Mouse (Mus musculus) small intestine, adult 2 months (tissue): ENCODE measurements around the gene Sgsm1. TPM values are rescaled to one million over a fixed set of nuclear protein-coding genes. Genes with fewer than 3 reads are reported as not detected.

Source experiments
- H3K27ac ChIP-seq: fragments of 200-500 bp; 2 replicates; pipeline ENCODE4 v1.5.1; 2012; ENCODE audit warnings: low read depth, low read length, control low read depth, inconsistent platforms; ENCODE audit not compliant: insufficient read depth
- H3K27me3 ChIP-seq: fragments of 200-500 bp; 2 replicates; pipeline ENCODE4 v1.6.1; 2012; ENCODE audit warnings: mild to moderate bottlenecking, moderate library complexity, low read length, inconsistent platforms; ENCODE audit not compliant: control insufficient read depth, insufficient read depth
- H3K36me3 ChIP-seq: fragments of 200-500 bp; 2 replicates; pipeline ENCODE4 v1.6.1; 2012; ENCODE audit warnings: mild to moderate bottlenecking, low read length, control low read depth, inconsistent platforms; ENCODE audit not compliant: control insufficient read depth, insufficient read depth
- H3K4me1 ChIP-seq: fragments of 200-500 bp; 2 replicates; pipeline ENCODE4 v1.6.1; 2012; ENCODE audit warnings: low read length, inconsistent platforms, mixed read lengths; ENCODE audit not compliant: control insufficient read depth, insufficient read depth, insufficient read length
- H3K4me3 ChIP-seq: fragments of 200-500 bp; 2 replicates; pipeline ENCODE4 v1.5.1; 2012; ENCODE audit warnings: low read depth, mild to moderate bottlenecking, control low read depth, inconsistent platforms, low read length, moderate library complexity
- CTCF ChIP-seq: fragments of 200-500 bp; IDR thresholded peaks from 2 replicates; pipeline ENCODE4 v1.5.1; 2012; ENCODE audit warnings: low read depth, mild to moderate bottlenecking, control low read depth, inconsistent platforms, low read length, moderate library complexity, mixed read lengths; ENCODE audit not compliant: insufficient replicate concordance, insufficient read length; ENCODE audit errors: extremely low read depth
- POLR2A ChIP-seq: fragments of 200-500 bp; IDR thresholded peaks from 2 replicates; pipeline ENCODE4 v1.6.1; 2012; ENCODE audit warnings: low read depth, mild to moderate bottlenecking, control low read depth, inconsistent platforms, low read length, moderate library complexity
- WGBS: fragments of 180-500 bp; shearing (Covaris S2); methylation state at CpG from one replicate; pipeline ENCODE4 v1.1.7; 2018; 5-methylcytosine and 5-hydroxymethylcytosine counted together
- polyA plus RNA-seq: library from polyadenylated mRNA; depleted of rRNA; stranded (reverse); fragments of >200 nt; gene quantifications from 2 replicates; pipeline ENCODE4 v1.2.3, GENCODE M21; 2012; rRNA removed

Gene Sgsm1
- polyA plus RNA-seq, 1 experiment = 4.8 TPM

DNA sequence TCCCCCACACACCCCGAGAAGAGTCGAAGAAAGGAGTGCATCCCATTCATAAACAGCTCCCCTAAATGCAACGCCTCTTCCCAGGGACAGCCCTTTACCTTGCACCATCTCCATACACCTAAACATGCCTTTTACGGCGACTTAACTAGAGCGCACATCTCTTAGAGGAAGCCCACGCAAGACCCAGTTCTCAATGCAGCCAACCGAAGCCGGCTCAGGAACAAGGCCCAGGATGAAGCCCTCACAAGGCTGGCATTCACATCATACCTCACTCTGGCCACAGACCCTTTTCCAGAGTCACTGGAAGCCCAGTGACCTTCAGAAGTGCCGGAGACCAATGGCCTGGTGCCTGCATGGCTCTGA, 110.8 kb downstream of the Sgsm1 start:
- Histone ChIP-seq H3K27me3 (no peaks in the 10 kb centered on the region), H3K4me1 (peaks cover 3% of the 10 kb centered on the region), H3K27ac (0 out of 2 replicates have a peak overlapping the region, but pooled peaks have one; percentile 11), H3K4me3 (no peak overlapping the region), H3K36me3 (peaks cover 34% of the 10 kb centered on the region)
- TF ChIP-seq POLR2A (no peak), CTCF (no peak)
- WGBS = 89% methylated on average over 10 of the region's 10 CpGs

DNA sequence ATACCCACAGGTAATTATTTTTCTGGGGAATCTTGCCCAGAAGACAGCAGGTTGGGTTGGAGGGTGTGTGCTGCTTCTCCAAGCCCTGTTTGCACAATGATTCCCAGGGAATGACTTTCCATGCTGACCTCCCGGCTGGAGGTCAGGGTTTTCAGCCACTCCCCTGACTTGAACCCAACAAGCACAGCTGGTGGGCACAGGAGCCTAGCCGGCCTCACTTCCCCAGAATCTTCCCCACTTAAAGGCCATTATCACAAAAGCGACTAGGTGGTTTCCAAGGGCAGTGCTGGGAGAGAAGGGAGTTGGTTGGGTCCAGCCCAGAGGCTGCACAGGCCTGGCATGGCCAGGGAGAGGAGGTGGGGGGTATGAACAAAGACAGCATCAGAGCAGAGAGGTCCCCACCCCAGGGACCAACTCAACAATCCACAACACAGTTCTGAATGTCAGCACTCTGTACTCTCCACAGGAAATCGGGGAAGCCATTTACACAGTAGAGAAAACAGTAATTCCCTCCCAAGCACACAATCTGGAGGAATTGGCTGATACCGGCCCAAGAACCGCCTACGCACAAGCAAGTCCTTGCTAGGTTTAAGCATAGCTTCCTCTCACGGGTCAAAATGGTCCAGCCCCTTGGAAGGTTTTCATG, 111.3 kb downstream of the Sgsm1 start:
- TF ChIP-seq CTCF = no peak
- TF ChIP-seq POLR2A = no peak
- peaks cover 3% of the 10 kb centered on the region for H3K4me1 ChIP-seq
- peaks cover 35% of the 10 kb centered on the region for H3K36me3 ChIP-seq
- no peak overlapping the region for H3K4me3 ChIP-seq
- H3K27me3 ChIP-seq = no peaks in the 10 kb centered on the region
- H3K27ac ChIP-seq = peak overlapping the region; percentile 7; the same call in 1 of the 2 replicates
- WGBS = 67% methylated on average over 8 of the region's 8 CpGs

DNA sequence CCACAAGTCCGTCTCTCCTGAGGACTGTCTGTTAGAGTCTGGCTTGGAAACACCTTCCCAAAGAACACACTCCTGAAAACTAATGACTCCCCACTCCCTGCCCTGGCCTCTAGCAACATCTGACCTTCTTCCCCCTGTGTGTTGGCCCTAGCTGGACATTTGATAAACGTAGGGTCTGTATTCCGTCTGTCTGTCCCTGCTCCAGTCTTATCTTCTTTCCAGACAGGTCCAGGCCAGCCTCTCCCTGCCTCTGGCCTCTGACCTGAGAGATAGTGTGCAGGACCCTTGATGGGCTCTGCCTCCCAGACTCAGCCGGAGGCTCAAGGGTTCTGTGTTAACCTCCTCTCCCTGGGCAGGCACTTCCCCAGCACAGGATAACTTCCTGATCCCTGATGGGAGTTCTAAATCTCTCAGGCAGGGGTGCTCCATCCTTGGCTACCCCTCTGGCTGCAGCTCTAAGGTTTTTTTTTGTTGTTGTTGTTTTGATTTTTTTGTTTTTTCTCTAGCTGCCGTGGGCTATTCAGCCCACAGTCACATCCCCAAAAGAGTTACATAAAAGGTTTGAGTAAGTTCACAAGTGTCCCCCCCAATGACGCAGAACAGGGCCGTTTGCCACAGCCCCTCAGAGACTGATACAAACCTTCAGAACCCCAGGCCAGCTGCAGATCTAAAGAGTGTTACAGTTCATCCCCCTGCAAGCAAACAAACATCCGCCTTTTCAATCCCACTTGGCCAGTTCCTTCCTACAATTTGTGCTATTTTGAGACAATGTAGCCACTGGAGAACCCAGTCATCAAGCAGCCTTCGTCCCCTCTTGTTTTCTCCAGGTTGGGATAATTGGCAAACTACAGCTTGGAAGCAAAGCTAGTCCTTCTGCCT, 113.4 kb downstream of the Sgsm1 start:
- WGBS = 65% methylated on average over 9 of the region's 9 CpGs
- no peak for TF ChIP-seq POLR2A
- Histone ChIP-seq H3K4me1 (peaks cover 3% of the 10 kb centered on the region), H3K4me3 (no peak overlapping the region), H3K27me3 (no peaks in the 10 kb centered on the region), H3K36me3 (peaks cover 39% of the 10 kb centered on the region), H3K27ac (0 out of 2 replicates have a peak overlapping the region, but pooled peaks have one; percentile 29)

DNA sequence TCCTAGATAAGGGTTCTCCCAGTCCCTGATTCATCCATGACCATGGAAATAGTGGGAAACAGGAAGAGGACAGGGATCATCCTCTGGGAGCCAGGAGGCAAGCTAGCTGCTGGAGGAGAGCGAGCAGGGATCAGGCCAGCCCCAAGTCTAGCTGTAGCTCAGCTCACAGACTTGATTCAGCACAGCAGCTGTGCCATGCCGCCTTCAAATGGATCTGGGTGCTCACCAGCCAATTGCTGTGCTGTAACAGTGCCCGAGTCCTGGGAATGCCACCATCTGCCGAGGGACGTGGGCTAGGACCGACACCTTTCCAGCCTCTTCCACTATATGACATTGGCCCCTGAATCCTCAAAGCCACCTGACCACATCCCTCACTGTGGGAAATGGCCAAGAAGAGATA, 114.7 kb downstream of the Sgsm1 start:
- no peak for TF ChIP-seq POLR2A
- no peak for TF ChIP-seq CTCF
- no peaks in the 10 kb centered on the region; the same call in 1 of the 2 replicates for H3K4me1 ChIP-seq
- H3K36me3 ChIP-seq = peaks cover 44% of the 10 kb centered on the region
- H3K27me3 ChIP-seq = no peaks in the 10 kb centered on the region
- H3K4me3 ChIP-seq = no peak overlapping the region
- H3K27ac ChIP-seq = no peak overlapping the region
- 87% methylated on average over 6 of the region's 6 CpGs for WGBS

DNA sequence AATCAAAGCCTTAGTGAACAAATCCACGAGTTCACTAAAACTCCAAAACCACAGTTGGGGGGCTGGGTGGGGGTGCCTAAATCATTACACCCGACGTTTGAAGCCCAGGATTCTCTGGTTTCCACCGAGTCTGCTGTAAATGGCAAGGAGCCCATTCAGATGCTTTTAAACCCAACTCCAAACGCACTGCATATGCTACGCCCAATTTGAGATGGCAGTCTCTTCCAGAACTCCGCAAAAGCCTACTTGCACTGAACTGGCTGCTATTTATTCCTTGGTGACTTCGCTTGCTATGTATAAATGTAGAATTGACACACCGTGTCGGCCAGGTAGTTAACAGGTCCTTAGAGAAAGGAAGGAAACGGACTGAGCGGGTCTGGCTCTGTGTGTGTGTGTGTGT, 115.1 kb downstream of the Sgsm1 start:
- Histone ChIP-seq H3K4me1 (no peaks in the 10 kb centered on the region; the same call in none of the 2 replicates), H3K27me3 (no peaks in the 10 kb centered on the region), H3K4me3 (no peak overlapping the region), H3K36me3 (peaks cover 47% of the 10 kb centered on the region), H3K27ac (no peak overlapping the region)
- WGBS = 79% methylated on average over 12 of the region's 12 CpGs
- TF ChIP-seq POLR2A = no peak
- TF ChIP-seq CTCF = no peak

DNA sequence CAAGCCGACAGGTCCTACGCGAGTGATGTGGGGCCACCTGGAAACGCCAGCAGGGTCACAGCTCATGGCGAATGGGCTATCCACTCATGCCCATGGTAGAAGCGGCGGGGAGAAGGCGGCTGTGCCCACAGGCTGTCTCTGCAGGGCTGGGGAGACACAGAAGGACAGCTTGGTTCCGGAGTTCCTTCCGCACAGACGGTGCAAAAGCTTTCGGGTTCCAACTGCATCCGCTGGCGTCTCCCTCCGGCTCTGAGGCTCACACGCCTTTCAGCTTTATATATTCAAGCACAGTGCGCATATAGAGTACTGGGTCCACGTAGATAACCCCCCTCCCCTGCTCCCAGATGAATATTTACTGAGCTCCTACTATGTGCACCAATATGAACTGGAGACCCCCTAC, 116.8 kb downstream of the Sgsm1 start:
- 93% methylated on average over 18 of the region's 18 CpGs for WGBS

More for the DNA sequence above, 116.8 kb downstream of the Sgsm1 start:
- Histone ChIP-seq H3K27ac (no peak overlapping the region), H3K4me3 (0 out of 2 replicates have a peak overlapping the region, but pooled peaks have one; percentile 4), H3K4me1 (no peaks in the 10 kb centered on the region; the same call in none of the 2 replicates), H3K27me3 (no peaks in the 10 kb centered on the region), H3K36me3 (peaks cover 63% of the 10 kb centered on the region)
- TF ChIP-seq CTCF (no peak), POLR2A (no peak)

Other genes with a start within 250 kb of the Sgsm1 start
- 0.18 TPM in 1 of 2 replicates, not detected in the other for gene Crybb2, start 240.7 kb downstream of the Sgsm1 start, polyA plus RNA-seq
- gene Crybb3, start 229.2 kb downstream of the Sgsm1 start, polyA plus RNA-seq = 2.7 and 21.0 TPM in 2 replicates
- gene 2900026A02Rik, start 89.5 kb downstream of the Sgsm1 start, polyA plus RNA-seq = 24.2 and 70.8 TPM in 2 replicates
- gene Tmem211, start 83.9 kb downstream of the Sgsm1 start, polyA plus RNA-seq = not detected in 2 replicates
- not detected in 2 replicates for gene Aym1, start 46.5 kb upstream of the Sgsm1 start, polyA plus RNA-seq
- 3.5 and 4.9 TPM in 2 replicates for gene Wscd2, start 179.5 kb upstream of the Sgsm1 start, polyA plus RNA-seq